Mouse (Mus musculus) liver, embryonic 16.5 days (tissue): ENCODE results near the gene Vpreb3. TPM values are rescaled to one million over a fixed set of nuclear protein-coding genes. Genes with fewer than 3 reads are reported as not detected.
"Not testable (repeated sequence)": the region's sequence is repeated elsewhere in the genome, so short reads cannot be mapped to it uniquely, and the experiment has no call there.

ENCODE experiments used
- ATAC-seq: fragments of 200-750 bp; cut with Nextera tagmentation; 2 replicates; pipeline ENCODE4 v1.8.0; 2017; ENCODE audit warnings: low read depth, mild to moderate bottlenecking, moderate number of reproducible peaks, moderate library complexity
- H3K27ac ChIP-seq: fragments of 300-500 bp; sonication (generic); 2 replicates; pipeline ENCODE4 v1.5.1; 2014; ENCODE audit warnings: mild to moderate bottlenecking, low read length
- H3K27me3 ChIP-seq: fragments of 300-500 bp; sonication (generic); 2 replicates; pipeline ENCODE4 v1.6.1; 2014; ENCODE audit warnings: low read depth, low read length, mixed read lengths; ENCODE audit not compliant: control insufficient read depth, insufficient read depth
- H3K36me3 ChIP-seq: fragments of 300-500 bp; sonication (generic); 2 replicates; pipeline ENCODE4 v1.6.1; 2014; ENCODE audit warnings: mild to moderate bottlenecking; ENCODE audit not compliant: control insufficient read depth, insufficient read depth
- H3K4me1 ChIP-seq: fragments of 300-500 bp; sonication (generic); 2 replicates; pipeline ENCODE4 v1.6.1; 2014; ENCODE audit warnings: low read depth, low read length, mixed read lengths; ENCODE audit not compliant: control insufficient read depth
- H3K4me2 ChIP-seq: fragments of 300-500 bp; sonication (generic); 2 replicates; pipeline ENCODE4 v1.6.1; 2014; ENCODE audit warnings: low read depth, low read length, mixed read lengths
- H3K4me3 ChIP-seq: fragments of 300-500 bp; sonication (generic); 2 replicates; pipeline ENCODE4 v1.5.1; 2014; ENCODE audit warnings: low read depth, mild to moderate bottlenecking, low read length
- H3K9ac ChIP-seq: fragments of 300-500 bp; sonication (generic); 2 replicates; pipeline ENCODE4 v1.6.1; 2014; ENCODE audit warnings: low read depth, low read length
- H3K9me3 ChIP-seq: fragments of 300-500 bp; sonication (generic); replicated peaks from 2 replicates; pipeline ENCODE4 v1.6.1; 2016; ENCODE audit warnings: low read length; ENCODE audit not compliant: control insufficient read depth
- WGBS: fragments of 180-500 bp; shearing (Covaris S2); extraction: QIAGEN DNeasy Blood & Tissue Kit; methylation state at CpG from one replicate; pipeline ENCODE4 v1.1.7; 2014; ENCODE audit not compliant: insufficient replicate concordance; 5-methylcytosine and 5-hydroxymethylcytosine counted together
- polyA plus RNA-seq: library from polyadenylated mRNA; unstranded; fragments of >200 nt; fragmentation: Nextera tagmentation; extraction: Ambion mirVana; gene quantifications from 2 replicates; pipeline ENCODE4 v1.2.1, GENCODE M21; 2015

Gene Vpreb3
- polyA plus RNA-seq, 1 experiment from 2014 or later, result 17.5 TPM

DNA sequence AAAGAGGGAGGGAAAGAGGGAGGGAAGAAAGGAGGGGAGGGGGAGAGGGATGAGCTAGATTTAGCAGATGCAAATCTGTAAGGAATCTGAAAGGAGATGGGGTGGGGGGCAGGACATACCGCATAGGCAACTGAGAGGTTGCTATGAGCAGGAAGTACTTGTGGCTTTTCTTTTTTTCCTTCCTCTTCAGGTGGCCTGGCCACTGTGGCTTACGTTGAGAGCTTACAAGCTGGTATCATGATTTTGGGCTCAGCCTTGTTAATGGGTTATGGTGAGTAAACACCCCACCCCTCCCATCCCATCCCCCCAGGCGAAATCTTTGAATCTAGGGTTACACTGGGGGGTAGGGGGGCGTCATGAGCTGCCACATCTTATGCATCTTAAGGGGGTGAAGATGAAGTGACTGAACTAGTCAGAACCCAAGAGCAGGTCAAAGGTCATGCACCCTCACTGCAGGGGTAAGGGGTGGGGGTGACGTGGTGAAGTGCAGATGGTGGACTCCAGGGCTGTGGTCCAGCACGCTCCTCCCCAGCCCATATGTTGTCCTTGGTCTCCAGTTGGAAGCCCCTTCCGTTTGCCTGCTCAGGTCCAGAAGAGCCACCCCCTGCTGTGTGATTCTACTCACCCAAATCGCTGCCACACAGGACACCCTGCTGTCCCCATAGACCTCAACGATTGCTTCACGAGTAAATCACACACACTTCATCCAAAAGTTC, 35.4 kb downstream of the Vpreb3 start:
- Histone ChIP-seq H3K27ac (no peak overlapping the region), H3K4me3 (no peak overlapping the region), H3K36me3 (no peaks in the 10 kb centered on the region), H3K27me3 (no peaks in the 10 kb centered on the region), H3K9me3 (no peaks in the 10 kb centered on the region), H3K4me2 (no peak overlapping the region), H3K4me1 (peaks cover 2% of the 10 kb centered on the region; the same call in 1 of the 2 replicates), H3K9ac (no peak overlapping the region)
- WGBS, result 30% methylated on average over 10 of the region's 10 CpGs
- ATAC-seq, result no peak

DNA sequence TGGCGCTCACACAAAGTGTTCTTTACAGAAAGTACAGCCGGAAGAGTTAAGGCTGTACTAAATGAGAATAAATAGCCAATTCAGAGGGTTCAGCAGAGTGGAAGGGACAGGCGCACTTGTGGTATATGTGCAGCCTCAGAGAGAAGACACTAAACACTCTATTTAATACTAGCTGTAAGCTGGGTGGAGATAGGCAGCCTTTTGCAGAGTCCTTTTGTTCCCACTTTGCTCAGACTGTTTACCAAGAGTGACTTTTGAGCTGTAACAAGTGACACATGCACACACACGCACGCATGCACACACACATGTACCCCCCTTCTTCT, 35.9 kb downstream of the Vpreb3 start:
- no peak overlapping the region for H3K4me2 ChIP-seq
- H3K27me3 ChIP-seq, result no peaks in the 10 kb centered on the region
- no peak overlapping the region for H3K27ac ChIP-seq
- no peak overlapping the region for H3K9ac ChIP-seq
- ATAC-seq, result no peak
- H3K4me3 ChIP-seq, result no peak overlapping the region
- H3K4me1 ChIP-seq, result peaks cover 2% of the 10 kb centered on the region; the same call in 1 of the 2 replicates
- WGBS, result 67% methylated on average over 5 of the region's 5 CpGs
- H3K36me3 ChIP-seq, result no peaks in the 10 kb centered on the region
- no peaks in the 10 kb centered on the region for H3K9me3 ChIP-seq

DNA sequence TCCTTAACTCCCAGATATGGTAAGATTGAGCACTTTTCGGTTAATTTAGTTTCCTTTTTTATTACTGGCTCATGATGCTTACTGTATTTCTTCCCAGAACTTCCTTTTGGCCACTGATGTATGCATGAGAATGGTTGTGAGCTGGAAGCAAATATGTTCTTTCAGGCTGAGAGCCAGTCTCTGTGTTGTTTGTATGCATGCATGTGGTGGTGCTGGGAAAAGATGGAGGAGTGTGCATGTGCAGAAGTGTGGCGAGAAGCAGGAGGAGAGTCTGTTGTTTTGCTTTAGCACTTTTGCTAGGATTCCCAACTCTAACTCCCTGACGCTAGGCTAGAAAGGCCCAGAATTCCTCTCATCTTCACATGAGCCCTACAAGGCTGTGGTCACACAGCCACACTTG, 36.6 kb downstream of the Vpreb3 start:
- H3K27me3 ChIP-seq, result no peaks in the 10 kb centered on the region
- no peaks in the 10 kb centered on the region for H3K36me3 ChIP-seq
- no peak overlapping the region for H3K4me3 ChIP-seq
- H3K9me3 ChIP-seq, result no peaks in the 10 kb centered on the region
- no peak for ATAC-seq
- no peak overlapping the region for H3K9ac ChIP-seq
- WGBS, result 71% methylated on average over 3 of the region's 3 CpGs
- H3K4me2 ChIP-seq, result no peak overlapping the region
- no peak overlapping the region for H3K27ac ChIP-seq
- peaks cover 2% of the 10 kb centered on the region; the same call in 1 of the 2 replicates for H3K4me1 ChIP-seq

DNA sequence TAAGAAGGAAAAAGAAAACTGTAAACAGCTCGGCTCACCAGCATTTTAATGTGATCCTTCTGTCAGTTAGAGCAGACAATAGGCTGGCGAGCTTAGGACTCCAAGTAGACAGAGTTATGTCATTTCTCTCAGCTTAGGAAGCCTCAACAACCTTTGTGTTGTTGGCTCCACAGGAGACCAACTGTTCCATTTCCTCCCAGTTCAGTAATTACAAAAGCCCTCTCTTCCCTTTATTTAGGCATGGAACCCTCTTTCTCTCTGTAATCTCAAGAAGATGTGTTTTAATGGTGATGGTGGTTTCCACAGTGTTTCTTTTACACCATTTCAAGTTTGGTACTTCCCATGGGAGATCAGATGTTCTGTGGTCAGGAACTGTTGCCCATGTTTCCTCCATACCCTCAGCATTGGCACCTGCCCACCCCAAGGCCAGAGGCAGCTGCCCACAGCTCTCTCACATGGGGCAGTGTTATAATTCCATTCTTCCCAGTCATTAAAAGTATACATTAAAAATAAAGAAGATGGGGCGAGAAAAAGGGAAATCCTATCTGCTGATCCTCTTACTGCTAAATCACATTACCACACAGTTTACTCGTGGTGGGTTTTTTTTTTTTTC, 47.7 kb downstream of the Vpreb3 start:
- no peak overlapping the region for H3K4me2 ChIP-seq
- no peaks in the 10 kb centered on the region for H3K4me1 ChIP-seq
- no peaks in the 10 kb centered on the region for H3K27me3 ChIP-seq
- H3K9ac ChIP-seq, result no peak overlapping the region
- H3K36me3 ChIP-seq, result no peaks in the 10 kb centered on the region
- H3K27ac ChIP-seq, result no peak overlapping the region
- 47% methylated on average over 4 of the region's 4 CpGs for WGBS
- no peaks in the 10 kb centered on the region for H3K9me3 ChIP-seq
- no peak overlapping the region for H3K4me3 ChIP-seq
- no peak for ATAC-seq

DNA sequence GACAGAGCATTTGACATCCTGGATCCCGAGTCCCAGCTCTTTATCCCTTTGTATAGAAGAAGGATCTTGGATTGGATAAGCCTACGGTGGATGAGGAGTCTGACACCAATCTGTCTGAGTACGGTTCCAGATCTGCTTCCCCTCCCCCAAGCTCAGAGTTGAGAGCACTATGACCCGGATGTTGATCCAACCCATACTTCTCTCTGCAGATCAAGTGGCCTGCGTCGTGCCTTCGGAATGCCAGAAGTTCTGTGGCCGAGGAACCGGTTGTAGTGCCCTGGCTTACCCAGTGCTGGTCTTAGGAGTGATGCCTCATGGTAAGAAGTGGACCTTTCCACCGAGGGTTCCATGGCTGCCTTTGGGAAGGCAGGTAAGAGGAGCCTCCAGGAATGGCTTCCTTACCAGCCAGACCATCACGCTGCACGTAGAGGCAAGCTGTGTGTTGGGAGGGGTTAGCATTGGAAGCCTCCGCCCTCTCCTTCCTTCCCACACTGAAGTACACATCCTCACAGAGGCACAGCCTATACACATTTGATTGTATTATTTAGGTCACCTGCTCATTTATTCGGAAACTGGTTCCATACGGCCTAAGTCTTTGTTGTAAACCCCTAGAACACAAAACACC, 50.9 kb downstream of the Vpreb3 start:
- Histone ChIP-seq H3K4me1 (no peaks in the 10 kb centered on the region), H3K27ac (no peak overlapping the region), H3K27me3 (no peaks in the 10 kb centered on the region), H3K4me3 (no peak overlapping the region), H3K9me3 (no peaks in the 10 kb centered on the region), H3K36me3 (no peaks in the 10 kb centered on the region), H3K9ac (no peak overlapping the region), H3K4me2 (no peak overlapping the region)
- WGBS, result 69% methylated on average over 15 of the region's 15 CpGs
- no peak for ATAC-seq

DNA sequence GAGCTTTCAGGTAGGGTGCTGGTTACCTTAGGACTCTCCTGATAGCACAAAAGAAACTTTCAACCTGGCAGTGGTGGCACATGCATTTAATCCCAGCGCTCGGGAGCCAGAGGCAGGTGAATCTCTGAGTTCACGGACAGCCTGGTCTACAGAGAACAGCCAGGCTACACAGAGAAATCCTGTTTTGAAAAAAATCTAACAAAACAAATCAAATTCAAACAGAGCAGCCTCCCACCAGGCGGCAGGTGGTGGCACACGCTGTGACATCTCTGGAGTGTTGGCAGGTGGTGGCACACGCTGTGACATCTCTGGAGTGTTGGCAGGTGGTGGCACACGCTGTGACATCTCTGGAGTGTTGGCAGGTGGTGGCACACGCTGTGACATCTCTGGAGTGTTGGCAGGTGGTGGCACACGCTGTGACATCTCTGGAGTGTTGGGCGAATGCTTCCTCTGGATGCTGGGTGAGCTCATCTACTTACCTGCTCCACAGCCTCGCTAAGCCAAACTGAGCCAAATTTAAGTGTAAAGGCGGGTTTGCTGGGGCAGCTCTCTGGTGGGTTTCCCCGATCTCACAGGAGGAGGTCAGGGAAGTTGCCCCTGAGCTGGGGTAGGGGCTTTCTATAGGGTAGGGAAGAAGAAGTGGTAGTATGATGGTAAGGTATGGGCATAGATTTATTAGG, 51.8 kb downstream of the Vpreb3 start:
- not testable (repeated sequence) for H3K36me3 ChIP-seq, H3K4me3 ChIP-seq, H3K4me2 ChIP-seq, H3K9me3 ChIP-seq, H3K4me1 ChIP-seq, ATAC-seq, H3K27ac ChIP-seq, H3K9ac ChIP-seq, H3K27me3 ChIP-seq
- WGBS, result 71% methylated on average over 11 of the region's 13 CpGs

DNA sequence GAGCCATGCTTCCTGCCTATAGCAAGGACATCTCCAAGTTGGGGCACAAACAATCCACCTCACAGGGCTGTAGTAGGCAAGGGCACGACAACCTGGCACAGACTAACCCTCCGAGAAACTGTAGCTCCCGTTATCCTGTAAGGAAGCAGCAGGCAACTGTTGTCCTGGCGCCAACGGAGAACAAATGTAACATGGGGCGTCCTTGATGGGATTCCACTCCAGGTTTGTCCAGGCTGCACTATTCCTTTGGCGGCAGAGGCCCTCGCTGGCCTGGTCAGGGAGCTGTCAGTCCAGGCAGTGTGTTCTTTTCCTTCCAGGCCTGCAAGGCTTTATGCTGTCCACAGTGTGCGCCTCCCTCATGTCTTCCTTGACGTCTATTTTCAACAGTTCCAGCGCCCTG, 52.6 kb downstream of the Vpreb3 start:
- no peak for ATAC-seq
- no peaks in the 10 kb centered on the region for H3K27me3 ChIP-seq
- no peaks in the 10 kb centered on the region for H3K36me3 ChIP-seq
- H3K9ac ChIP-seq, result no peak overlapping the region
- WGBS, result 75% methylated on average over 11 of the region's 11 CpGs
- no peaks in the 10 kb centered on the region for H3K9me3 ChIP-seq
- no peak overlapping the region for H3K4me2 ChIP-seq
- no peak overlapping the region for H3K27ac ChIP-seq
- H3K4me1 ChIP-seq, result no peaks in the 10 kb centered on the region
- no peak overlapping the region for H3K4me3 ChIP-seq

DNA sequence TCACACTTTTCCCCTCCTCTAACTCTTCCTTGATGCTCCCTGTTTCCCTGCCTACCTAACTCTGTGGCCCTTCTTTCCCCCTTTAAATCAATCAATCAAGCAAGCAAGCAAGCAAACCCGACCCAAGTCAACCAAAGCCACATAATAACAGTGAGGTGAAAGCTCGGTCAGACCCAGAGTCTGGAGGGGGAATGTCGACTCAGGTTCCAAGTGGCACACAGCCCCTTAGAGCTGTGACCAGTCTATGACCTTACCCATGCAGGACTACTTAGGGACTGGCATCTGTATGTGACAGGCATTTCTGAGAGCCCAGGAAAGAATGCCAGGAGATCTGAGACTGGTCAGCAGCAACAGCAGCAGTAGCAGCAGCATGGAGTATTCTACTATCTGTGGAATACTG, 53.5 kb downstream of the Vpreb3 start:
- no peak overlapping the region for H3K4me2 ChIP-seq
- no peak overlapping the region for H3K9ac ChIP-seq
- no peak overlapping the region for H3K4me3 ChIP-seq
- no peaks in the 10 kb centered on the region for H3K4me1 ChIP-seq
- no peaks in the 10 kb centered on the region for H3K27me3 ChIP-seq
- whole genome bisulfite sequencing, result 35% methylated on average over 3 of the region's 3 CpGs
- no peak for ATAC-seq
- no peaks in the 10 kb centered on the region for H3K36me3 ChIP-seq
- H3K27ac ChIP-seq, result no peak overlapping the region
- no peaks in the 10 kb centered on the region for H3K9me3 ChIP-seq
